Mouse (Mus musculus): ENCODE results near the gene B3gntl1. TPM values are rescaled to one million over a fixed set of nuclear protein-coding genes. Genes with fewer than 3 reads are reported as not detected.
"Not testable (repeated sequence)": the region's sequence is repeated elsewhere in the genome, so short reads cannot be mapped to it uniquely, and the experiment has no call there.

B3gntl1 gene
- total RNA-seq, 2 experiments from 2014 or later = 0.77 to 1.9 TPM

DNA sequence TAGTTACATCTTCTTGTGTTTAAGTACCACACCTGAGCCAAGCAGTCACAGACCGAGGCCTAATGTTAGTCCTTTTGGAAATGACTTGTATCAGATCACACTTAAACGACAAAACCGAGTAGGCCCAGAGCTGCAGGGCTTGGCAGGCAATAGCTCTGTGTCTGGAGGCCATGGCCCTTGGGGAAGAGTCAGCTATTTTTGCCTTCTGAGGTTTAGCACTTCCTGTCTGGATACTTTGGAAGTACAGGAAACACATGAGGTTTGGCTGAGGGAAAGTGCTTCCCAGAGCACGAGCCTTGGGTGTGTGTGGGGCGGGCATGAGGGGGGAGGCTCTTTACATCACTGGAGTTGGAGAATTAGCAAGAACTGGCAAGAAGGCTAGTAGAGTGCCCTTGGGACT is 13.7 kb upstream of the B3gntl1 start:
- no peak for ATAC-seq (replicated peaks; ENCODE audit: low FRiP score, poor library complexity, severe bottlenecking)

GRCm38 (mm10) chr11:121686091-121686490 is 13.1 kb upstream of the B3gntl1 start:
- no peak for ATAC-seq (replicated peaks; ENCODE audit: low FRiP score, poor library complexity, severe bottlenecking)

- ATAC-seq (replicated peaks; ENCODE audit: low FRiP score, poor library complexity, severe bottlenecking) = no peak
Observed at GRCm38 (mm10) chr11:121685491-121686001, 12.6 kb upstream of the B3gntl1 start.

- no peak for ATAC-seq (replicated peaks; ENCODE audit: low FRiP score, poor library complexity, severe bottlenecking)
Observed at GRCm38 (mm10) chr11:121683243-121683642, 10.3 kb upstream of the B3gntl1 start.

GRCm38 (mm10) chr11:121680750-121681149 is 7.8 kb upstream of the B3gntl1 start:
- ATAC-seq (replicated peaks; ENCODE audit: low FRiP score, poor library complexity, severe bottlenecking) = peak; percentile 84; the same call in 1 of the 2 replicates

- no peak for ATAC-seq (replicated peaks; ENCODE audit: low FRiP score, poor library complexity, severe bottlenecking)
Observed at GRCm38 (mm10) chr11:121679581-121679980, 6.6 kb upstream of the B3gntl1 start.

DNA sequence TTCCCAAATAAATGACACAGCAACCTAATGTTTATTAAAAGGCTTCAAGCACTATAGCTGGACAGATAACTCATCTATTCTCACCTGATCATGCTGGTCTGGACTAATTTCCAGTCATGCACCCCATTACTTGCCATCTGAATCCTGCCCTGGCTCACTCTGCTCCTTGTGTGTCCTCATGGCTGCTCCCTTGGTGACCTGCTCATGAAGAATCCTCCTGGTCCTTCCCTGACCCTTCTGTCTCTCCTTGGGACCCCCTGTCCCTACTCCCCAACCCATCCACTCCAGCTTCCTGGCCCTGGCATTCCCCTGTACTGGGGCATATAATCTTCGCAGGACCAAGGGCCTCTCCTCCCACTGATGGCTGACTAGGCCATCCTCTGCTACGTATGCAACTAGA is 3.9 kb upstream of the B3gntl1 start:
- ATAC-seq (replicated peaks; ENCODE audit: low FRiP score, poor library complexity, severe bottlenecking) = no peak

DNA sequence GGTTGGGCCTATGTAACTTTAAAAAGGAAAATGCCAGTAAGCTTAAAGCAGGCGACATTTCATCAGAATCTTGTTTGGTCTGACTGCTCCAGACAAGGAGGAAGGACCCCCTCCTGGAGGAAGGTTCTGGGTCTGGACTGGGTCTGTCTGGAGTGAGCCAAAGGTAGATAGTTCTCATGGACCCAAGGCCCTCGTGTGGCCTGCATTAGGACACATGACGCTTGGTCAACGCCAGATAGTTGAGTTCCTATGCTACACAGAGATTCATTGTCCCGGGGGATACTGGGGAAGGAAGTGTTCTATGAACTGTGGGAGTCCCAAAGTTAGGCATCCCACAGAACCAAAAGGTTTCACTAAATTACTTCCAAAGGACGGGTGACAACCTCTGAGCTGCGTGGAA is 676 bp upstream of the B3gntl1 start:
- no peak for ATAC-seq (replicated peaks; ENCODE audit: low FRiP score, poor library complexity, severe bottlenecking)

DNA sequence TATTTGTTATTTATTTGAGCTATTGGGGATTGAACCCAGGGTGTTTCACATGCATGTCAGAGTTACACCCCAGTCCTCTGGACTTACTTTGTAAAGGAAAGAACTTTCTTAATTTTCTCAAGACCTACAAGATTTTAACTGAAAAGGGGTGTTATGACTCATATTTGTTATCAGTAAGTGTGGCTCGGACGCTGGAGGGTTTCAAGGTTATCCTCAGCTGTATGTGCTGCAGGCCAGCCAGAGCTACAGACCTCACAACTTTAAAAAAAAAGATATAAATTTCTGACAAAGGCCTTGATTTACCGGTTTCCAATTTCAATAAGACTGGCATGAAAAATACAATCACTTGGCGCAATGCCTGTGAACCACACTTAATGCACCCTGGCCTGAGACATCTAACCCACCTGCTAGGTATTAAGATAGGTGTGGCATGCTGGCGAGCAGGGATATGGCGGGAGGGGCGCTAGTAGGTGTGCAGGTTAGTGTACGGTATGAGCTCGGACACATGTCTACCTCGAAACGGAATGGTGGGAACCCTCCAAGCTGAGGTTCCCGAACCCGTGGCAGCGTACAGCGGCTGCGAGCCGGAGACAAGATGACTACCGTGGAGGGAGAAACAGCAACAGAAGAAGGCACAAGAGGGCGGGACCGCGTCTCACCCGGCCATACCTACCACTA is 502 bp downstream of the B3gntl1 start:
- no peak for ATAC-seq (replicated peaks; ENCODE audit: low FRiP score, poor library complexity, severe bottlenecking)

DNA sequence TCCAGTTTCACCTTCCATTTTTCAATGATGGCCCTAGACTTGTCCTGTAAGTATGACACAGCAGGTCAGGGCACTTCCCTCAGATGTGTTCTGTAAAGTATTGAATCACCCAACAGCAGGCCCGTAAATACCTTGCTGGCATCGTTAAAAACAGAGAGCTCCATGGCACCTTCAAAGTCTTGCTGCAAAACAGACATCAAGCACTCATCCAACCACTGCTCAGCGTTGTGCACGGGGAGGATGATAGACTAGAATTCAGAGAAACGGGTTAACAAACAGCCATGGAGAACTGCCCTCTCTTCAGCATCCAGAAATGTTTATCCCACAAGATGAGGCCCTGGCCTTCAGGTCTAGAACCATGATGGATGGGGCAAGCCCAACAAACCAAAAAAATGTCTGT is 2.0 kb downstream of the B3gntl1 start:
- no peak for ATAC-seq (replicated peaks; ENCODE audit: low FRiP score, poor library complexity, severe bottlenecking)

DNA sequence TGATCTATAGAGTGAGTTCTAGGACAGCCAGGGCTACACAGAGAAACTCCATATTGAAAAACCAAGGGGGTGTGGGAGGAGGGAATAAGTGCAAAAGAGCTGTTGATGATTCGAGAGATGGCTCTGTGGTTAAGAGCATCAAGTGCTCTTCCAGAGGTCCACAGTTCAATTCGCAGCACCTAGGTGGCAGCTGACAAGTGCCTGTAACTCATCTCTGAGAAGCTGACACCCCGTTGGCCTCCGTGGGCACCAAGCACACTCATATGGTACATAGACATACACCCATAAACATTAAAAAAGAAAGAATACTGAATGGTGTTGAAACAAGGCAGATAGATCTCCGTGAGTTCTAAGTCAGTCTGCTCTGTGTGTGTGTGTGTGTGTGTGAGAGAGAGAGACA is 4.2 kb downstream of the B3gntl1 start:
- no peak for ATAC-seq (replicated peaks; ENCODE audit: low FRiP score, poor library complexity, severe bottlenecking)

- no peak for ATAC-seq (replicated peaks; ENCODE audit: low FRiP score, poor library complexity, severe bottlenecking)
Observed at GRCm38 (mm10) chr11:121667541-121667940, 5.4 kb downstream of the B3gntl1 start.

GRCm38 (mm10) chr11:121661116-121661515 is 11.8 kb downstream of the B3gntl1 start:
- ATAC-seq (replicated peaks; ENCODE audit: low FRiP score, poor library complexity, severe bottlenecking) = no peak

DNA sequence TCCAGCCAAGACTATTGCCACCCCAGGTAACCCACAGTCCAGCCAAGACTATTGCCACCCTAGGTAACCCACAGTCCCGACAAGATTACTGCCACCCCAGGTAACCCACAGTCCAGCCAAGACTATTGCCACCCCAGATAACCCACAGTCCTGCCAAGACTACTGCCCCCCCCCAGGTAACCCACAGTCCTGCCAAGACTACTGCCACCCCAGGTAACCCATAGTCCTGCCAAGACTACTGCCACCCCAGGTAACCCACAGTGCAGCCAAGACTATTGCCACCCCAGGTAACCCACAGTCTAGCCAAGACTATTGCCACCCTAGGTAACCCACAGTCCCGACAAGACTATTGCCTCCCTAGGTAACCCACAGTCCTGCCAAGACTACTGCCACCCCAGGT is 12.3 kb downstream of the B3gntl1 start:
- not testable (repeated sequence) for ATAC-seq (replicated peaks; ENCODE audit: low FRiP score, poor library complexity, severe bottlenecking)

- no peak for ATAC-seq (replicated peaks; ENCODE audit: low FRiP score, poor library complexity, severe bottlenecking)
Observed at GRCm38 (mm10) chr11:121658151-121658550, 14.8 kb downstream of the B3gntl1 start.

- ATAC-seq (replicated peaks; ENCODE audit: low FRiP score, poor library complexity, severe bottlenecking) = 0 out of 2 replicates have a peak, but pooled peaks have one; percentile 20
Observed at GRCm38 (mm10) chr11:121655807-121656511, 17.0 kb downstream of the B3gntl1 start.

DNA sequence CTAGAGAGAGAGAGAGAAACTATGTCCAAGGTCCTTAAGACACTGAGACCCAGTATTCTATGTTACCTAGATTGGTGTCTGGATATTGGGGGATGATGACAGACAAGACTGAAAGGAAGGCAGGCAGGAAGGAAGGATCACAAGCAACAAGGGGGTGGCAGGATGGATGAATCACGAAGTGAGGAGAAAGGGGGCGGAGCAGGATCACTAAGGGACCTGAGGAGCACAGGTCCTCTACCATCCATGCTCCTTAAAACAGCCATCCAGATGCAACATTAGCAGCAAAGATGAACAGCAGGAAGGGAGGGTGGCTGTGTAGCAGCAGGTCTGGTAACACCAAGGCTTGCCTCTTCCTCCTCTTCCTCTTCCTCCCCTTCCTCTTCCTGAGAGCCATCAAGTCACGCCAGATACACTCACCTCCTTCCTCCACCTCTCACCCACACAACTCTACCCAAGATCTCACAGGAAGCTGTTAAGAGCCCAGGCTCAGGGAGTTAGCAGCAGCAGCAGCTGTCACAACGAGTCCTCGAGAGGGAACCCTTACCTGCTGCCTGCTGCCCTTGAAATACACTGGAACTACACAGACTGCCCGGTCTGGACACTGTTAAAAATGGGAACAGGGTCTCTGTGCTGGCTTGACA is 17.7 kb downstream of the B3gntl1 start:
- peak; percentile 45; the same call in 1 of the 2 replicates for ATAC-seq (replicated peaks; ENCODE audit: low FRiP score, poor library complexity, severe bottlenecking)

GRCm38 (mm10) chr11:121654406-121654945 is 18.5 kb downstream of the B3gntl1 start:
- no peak for ATAC-seq (replicated peaks; ENCODE audit: low FRiP score, poor library complexity, severe bottlenecking)

- ATAC-seq (replicated peaks; ENCODE audit: low FRiP score, poor library complexity, severe bottlenecking) = no peak
Observed at GRCm38 (mm10) chr11:121653631-121654030, 19.3 kb downstream of the B3gntl1 start.

DNA sequence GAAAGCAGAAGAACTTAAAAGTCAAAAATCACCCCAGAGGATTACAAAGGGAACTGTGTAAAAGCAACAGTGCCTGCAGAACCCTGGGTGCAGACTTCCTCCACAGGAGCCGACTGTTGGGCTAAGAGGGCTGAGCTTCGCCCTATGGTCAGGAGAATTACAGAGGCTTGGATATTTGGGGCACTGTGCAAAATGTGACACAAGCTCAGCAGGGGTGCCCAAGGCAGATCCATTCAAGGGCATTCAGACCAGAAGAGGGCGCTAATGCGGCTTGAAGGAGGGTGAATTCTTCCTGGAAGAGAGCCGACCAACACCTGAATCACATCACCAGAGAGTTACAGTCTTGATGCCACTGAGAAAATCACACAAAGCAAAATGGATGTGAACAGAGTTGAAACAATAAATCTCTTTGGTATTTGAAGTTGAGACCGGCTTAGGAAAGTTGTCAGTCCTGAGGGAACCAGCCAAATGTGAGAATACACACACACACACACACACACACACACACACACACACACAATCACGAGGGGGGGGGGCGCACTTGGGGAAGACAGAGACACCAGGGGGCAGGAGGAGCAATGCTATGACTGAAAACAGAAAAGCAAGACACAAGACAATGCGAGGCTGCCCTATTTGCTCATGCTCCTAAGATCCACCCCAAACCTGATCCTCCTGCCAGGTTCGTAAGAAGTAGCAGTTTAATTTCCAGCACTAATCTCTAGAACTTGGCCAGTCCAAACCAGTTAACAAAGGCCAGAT is 20.2 kb downstream of the B3gntl1 start:
- ATAC-seq (replicated peaks; ENCODE audit: low FRiP score, poor library complexity, severe bottlenecking) = no peak

All from erythroblast, adult 5-6 weeks (primary cell).